Mouse (Mus musculus) central nervous system, embryonic 18 days (tissue): Measurements from ENCODE around the gene Gm7876. TPM values are rescaled to one million over a fixed set of nuclear protein-coding genes. Genes with fewer than 3 reads are reported as not detected.

Experiments
- polyA plus RNA-seq: library from polyadenylated mRNA; depleted of rRNA; stranded (reverse); fragments of >200 nt; gene quantifications from 2 replicates; pipeline ENCODE4 v1.2.3, GENCODE M21; 2012; rRNA removed

The Gm7876 gene
- polyA plus RNA-seq: not detected in 2 replicates

DNA sequence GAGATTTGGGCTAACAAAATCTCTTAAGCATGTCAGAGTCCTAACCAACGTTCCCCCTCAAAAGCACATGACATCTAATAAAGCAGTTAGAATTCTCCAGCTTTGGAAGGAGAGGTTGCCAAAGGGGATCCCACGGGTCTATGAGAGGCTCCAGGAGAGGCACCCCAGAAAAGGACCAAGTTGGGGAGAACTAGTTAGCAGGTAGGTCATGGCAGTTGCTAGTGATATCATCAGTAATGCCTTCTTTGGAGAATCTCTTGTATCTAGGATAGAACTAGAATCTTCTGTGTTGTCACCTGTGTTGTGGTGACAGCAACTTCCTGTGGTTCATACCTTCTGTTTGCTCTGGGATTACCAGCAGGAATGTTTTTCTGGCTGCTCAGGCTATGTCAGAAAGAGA, at the start of gene Gm7876:
TSS of gene Gm7876 (plus strand) at position 301 of the 400 bp plus-strand sequence.

DNA sequence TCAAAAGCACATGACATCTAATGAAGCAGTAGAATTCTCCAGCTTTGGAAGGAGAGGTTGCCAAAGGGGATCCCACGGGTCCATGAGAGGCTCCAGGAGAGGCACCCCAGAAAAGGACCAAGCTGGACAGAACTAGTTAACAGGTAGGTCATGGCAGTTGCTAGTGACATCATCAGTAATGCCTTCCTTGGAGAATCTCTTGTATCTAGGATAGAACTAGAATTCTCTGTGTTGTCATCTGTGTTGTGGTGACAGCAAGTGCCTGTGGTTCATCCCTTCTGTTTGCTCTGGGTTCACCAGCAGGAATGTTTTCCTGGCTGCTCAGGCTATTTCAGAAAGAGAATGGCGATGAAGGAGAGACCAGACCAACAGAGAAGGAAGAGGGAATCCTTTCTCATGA, 45.1 kb upstream of the Gm7876 start, which contains the start of gene Gm3239:
TSS of gene Gm3239 (plus strand) at position 301 of the 400 bp plus-strand sequence.

DNA sequence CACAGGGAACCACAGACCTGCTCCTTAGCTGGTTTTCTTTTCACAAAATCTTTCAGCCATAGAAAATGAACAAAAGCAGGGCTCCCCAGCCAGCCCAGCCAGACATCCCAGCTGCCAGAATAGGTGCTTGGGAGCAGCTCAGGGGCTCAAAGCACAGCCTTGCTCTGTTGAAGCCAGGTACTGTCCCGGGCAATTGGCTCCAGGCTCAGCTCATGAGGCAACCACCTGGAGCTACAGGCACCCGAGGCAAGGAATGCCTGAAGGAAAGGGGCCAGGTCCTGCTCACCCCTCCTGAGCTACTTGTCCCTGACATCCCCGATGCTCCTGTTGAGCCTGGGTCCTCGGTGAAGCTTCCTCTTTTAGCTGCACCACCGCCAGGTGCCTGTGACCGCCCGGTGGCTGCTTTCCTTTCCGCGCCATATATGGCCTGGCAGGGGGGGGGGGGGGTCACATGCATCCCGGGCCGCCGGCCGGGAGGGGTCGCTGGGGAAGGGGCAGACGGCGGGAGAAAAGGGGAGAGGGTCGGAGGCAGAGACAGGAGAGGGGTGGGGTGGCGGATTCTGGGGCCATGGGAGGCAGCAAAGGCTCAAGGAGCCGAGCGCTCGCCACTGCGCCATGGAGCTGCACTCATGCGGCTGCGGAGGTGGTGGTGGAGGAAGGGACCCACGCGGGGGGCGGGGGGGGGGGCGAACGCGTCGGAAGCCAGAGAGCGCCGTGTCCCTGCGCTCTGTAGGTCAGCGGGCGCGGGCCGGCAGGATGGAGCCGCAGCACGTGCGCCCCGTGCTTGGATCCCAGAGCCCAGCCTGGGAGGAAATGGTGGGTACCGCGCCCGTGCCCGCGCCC, 17.2 kb downstream of the Gm7876 start, which contains the start of gene Gm3252:
TSS of gene Gm3252 (plus strand) at position 738 of the 843 bp plus-strand sequence.

Other genes with a start within 250 kb of the Gm7876 start
- gene Gm3182, start 227.5 kb upstream of the Gm7876 start, polyA plus RNA-seq: 0.13 TPM in 1 of 2 replicates, not detected in the other
- gene Gm3047, start 153.8 kb upstream of the Gm7876 start, polyA plus RNA-seq: not detected in 2 replicates
- 0.23 and 0.57 TPM in 2 replicates for gene Gm8159, start 76.9 kb upstream of the Gm7876 start, polyA plus RNA-seq
- 1.5 and 2.7 TPM in 2 replicates for gene Gm3239, start 45.0 kb upstream of the Gm7876 start, polyA plus RNA-seq
- gene Gm3252, start 17.5 kb downstream of the Gm7876 start, polyA plus RNA-seq: 8.6 and 8.8 TPM in 2 replicates
- gene Gm9602, start 67.1 kb downstream of the Gm7876 start, polyA plus RNA-seq: not detected in 2 replicates
- gene Gm3269, start 128.9 kb downstream of the Gm7876 start, polyA plus RNA-seq: not detected in 2 replicates
- 5.6 and 5.8 TPM in 2 replicates for gene Gm3264, start 146.3 kb downstream of the Gm7876 start, polyA plus RNA-seq
- gene Gm3278, start 183.2 kb downstream of the Gm7876 start, polyA plus RNA-seq: 0.12 and 0.52 TPM in 2 replicates